Mouse (Mus musculus) right cerebral cortex, postnatal 10 days (tissue): ENCODE measurements at regions not wholly inside any gene's neighbourhood (a gene's known extent, or its start where the extent isn't known, plus 50 kb on each side); places are given as distances from the start of the nearest gene placed in this dataset.

Source experiments
- DNase-seq, 2 experiments: peaks; one replicate each; pipeline ENCODE4 v3.0.0; 2021; ENCODE audit warnings: low spot score in 2 of 2

DNA sequence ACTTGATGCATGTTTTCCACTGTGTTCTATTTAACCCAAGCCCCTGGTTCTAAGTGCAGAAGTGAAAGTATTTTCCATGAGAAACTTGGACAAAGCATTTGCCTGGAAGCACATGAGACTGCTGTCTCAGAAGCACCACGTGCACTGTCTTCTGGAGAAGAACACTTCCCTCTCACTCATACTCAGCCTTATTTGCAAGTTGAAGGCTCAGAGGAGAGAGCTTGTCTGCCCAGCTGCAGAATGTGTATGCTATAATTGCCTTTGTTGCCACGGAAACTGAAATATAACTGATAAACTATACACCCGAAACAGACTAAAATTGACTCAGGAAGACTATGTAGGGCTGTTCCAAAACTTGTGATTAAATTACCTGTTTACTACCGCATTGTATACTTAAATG lies 3230.3 kb downstream of the 9330182O14Rik start:
- DNase-seq, result peak; percentile 35 to 71

DNA sequence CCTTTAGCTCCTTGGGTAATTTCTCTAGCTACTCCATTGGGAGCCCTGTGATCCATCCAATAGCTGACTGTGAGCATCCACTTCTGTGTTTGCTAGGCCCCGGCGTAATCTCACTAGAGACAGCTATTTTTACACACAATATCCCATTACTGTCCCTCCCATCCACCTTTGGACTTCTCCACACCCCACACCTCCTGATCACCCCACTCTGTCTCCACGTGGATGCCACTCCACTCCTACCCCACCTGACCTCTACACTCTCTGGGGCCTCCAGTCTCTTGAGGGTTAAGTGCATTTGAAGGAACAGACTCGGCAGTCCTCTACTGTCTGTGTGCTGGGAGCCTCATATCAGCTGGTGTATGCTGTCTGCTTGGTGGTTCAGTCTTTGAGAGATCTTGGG lies 3238.9 kb downstream of the 9330182O14Rik start:
- DNase-seq, result no peak

DNA sequence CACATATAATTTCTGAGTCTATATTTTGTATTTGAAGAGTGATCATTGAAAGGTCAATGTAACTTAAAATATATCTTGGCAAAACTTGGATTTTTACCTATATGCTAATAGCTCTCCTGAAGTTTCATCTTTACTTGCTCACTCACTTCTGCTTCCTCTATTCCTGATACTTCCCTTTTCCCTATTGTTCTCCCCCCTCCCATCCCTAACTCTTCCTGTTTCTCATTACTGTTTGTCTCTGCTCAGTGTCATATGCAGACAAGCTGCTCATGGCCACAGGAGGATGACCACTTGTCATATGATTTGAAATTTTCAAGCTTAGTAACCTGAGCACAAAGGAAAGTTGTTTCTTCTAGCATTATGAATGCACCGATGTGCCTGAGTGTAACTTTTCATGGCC lies 3248.2 kb downstream of the 9330182O14Rik start:
- DNase-seq, result no peak

DNA sequence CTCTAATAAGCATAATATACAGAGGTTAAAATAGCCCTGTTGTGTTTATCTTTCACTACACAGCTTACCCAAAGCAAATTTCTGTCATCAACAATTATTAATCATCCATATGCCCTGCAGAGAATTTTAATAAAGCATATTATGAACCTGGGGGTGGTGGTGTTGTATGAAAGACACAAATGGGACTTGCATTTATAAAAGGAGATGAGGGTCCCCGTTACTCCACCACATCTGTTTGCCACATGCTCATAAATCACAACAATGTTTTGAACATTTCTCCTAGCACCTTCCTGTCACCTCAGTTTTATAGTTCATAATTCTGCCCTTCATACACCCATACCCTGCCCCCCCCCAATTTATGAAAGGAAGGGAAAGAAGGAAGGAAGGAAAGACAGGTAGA lies 3265.7 kb downstream of the 9330182O14Rik start:
- DNase-seq, result no peak

DNA sequence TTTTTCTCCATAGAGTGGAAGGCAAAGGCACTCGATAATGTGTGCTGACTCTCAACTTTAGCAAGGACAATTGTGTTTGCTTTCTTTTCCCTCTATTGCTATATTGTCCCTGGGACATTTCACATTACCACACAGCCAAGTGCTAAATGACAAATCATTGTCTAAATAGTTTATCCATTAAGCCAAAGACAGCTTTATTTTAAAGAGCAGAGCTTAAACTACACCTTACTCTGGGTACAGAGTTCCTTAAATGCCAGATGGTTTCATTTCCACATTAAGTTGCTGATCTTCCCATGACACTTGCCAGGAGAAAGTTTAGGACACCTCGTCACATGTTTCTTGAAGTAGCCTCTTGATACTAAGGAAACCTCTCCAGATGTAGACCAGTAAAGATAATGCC lies 3269.4 kb downstream of the 9330182O14Rik start:
- DNase-seq, result no peak
